17 mouse cellular contexts compared by ENCODE assay signal in genomic region chr12:51492040-51492439, GRCm38 (mm10).
"Had no signal": no experiment of that assay in that cellular context is flagged by ENCODE, and none has a peak within 500 bp of the region (broad histone marks: within the 10 kb centered on the region; RNA-seq: fewer than 3 reads in every experiment).

No protein-coding gene starts in this region.

- H3K4me1 ChIP-seq: midbrain, embryonic 10.5 days; midbrain, embryonic 12.5 days; neural tube, embryonic 13.5 days; neural tube, embryonic 15.5 days; stomach, embryonic 15.5 days had no signal

- H3K4me3 ChIP-seq: midbrain, embryonic 10.5 days; midbrain, embryonic 12.5 days; myocyte; neural tube, embryonic 13.5 days; neural tube, embryonic 15.5 days; stomach, embryonic 15.5 days had no signal

- ATAC-seq: midbrain, embryonic 16.5 days had no signal

- H3K27me3 ChIP-seq: midbrain, embryonic 12.5 days; neural tube, embryonic 13.5 days; neural tube, embryonic 15.5 days; stomach, embryonic 15.5 days had no signal

- H3K36me3 ChIP-seq: midbrain, embryonic 10.5 days; midbrain, embryonic 12.5 days; neural tube, embryonic 13.5 days; neural tube, embryonic 15.5 days; stomach, embryonic 15.5 days had no signal

- H3K27ac ChIP-seq: midbrain, embryonic 10.5 days; midbrain, embryonic 12.5 days; neural tube, embryonic 13.5 days; neural tube, embryonic 15.5 days; stomach, embryonic 15.5 days; stomach, postnatal 0 days had no signal

- H3K4me2 ChIP-seq: lung, embryonic 14.5 days; midbrain, embryonic 12.5 days; neural tube, embryonic 13.5 days; neural tube, embryonic 15.5 days; stomach, embryonic 15.5 days had no signal

- H3K9ac ChIP-seq: lung, embryonic 14.5 days; midbrain, embryonic 12.5 days; neural tube, embryonic 13.5 days; neural tube, embryonic 15.5 days; stomach, embryonic 15.5 days had no signal

- DNase-seq: lung, adult 18-20 months; lung, embryonic 14.5 days; lung, postnatal 10 days; lung, postnatal 4 days; midbrain, embryonic 14.5 days; right cerebral cortex, postnatal 14 days; thymus, adult 18-20 months; thymus, postnatal 14 days; thymus, postnatal 36 days had no signal

- H3K9me3 ChIP-seq: midbrain, embryonic 10.5 days; midbrain, embryonic 12.5 days; neural tube, embryonic 13.5 days; neural tube, embryonic 15.5 days; stomach, embryonic 15.5 days had no signal
